19 mouse cellular contexts compared by ENCODE assay signal in genomic region chr7:75206671-75207070, GRCm38 (mm10).
"Had no signal": no experiment of that assay in that cellular context is flagged by ENCODE, and none has a peak within 500 bp of the region (broad histone marks: within the 10 kb centered on the region; RNA-seq: fewer than 3 reads in every experiment).

No protein-coding gene starts in this region.

- H3K9me3 ChIP-seq: limb, embryonic 10.5 days; limb, embryonic 13.5 days; liver, embryonic 13.5 days; midbrain, embryonic 15.5 days; neural tube, embryonic 12.5 days; neural tube, embryonic 15.5 days had no signal

- H3K9ac ChIP-seq: limb, embryonic 13.5 days; liver, embryonic 13.5 days; midbrain, embryonic 15.5 days; neural tube, embryonic 12.5 days; neural tube, embryonic 15.5 days had no signal

- H3K4me3 ChIP-seq: limb, embryonic 10.5 days; limb, embryonic 13.5 days; liver, embryonic 13.5 days; midbrain, embryonic 15.5 days; neural tube, embryonic 12.5 days; neural tube, embryonic 15.5 days had no signal

- ATAC-seq: midbrain, embryonic 15.5 days had no signal

- DNase-seq: kidney, adult 9 months; kidney, postnatal 14 days; kidney, postnatal 4 days; liver, embryonic 13.5 days; lung, adult 2 months; lung, postnatal 14 days; lung, postnatal 4 days; right cerebral cortex, adult 18-20 months; right cerebral cortex, postnatal 14 days; right cerebral cortex, postnatal 4 days; thymus, adult 2 months; thymus, postnatal 25 days had no signal

- H3K27ac ChIP-seq: limb, embryonic 10.5 days; limb, embryonic 13.5 days; liver, embryonic 13.5 days; midbrain, embryonic 15.5 days; neural tube, embryonic 12.5 days; neural tube, embryonic 15.5 days; stomach, postnatal 0 days had no signal

- H3K36me3 ChIP-seq: limb, embryonic 10.5 days; limb, embryonic 13.5 days; liver, embryonic 13.5 days; midbrain, embryonic 15.5 days; neural tube, embryonic 12.5 days; neural tube, embryonic 15.5 days had no signal

- H3K4me2 ChIP-seq: limb, embryonic 13.5 days; liver, embryonic 13.5 days; midbrain, embryonic 11.5 days; midbrain, embryonic 15.5 days; neural tube, embryonic 12.5 days; neural tube, embryonic 15.5 days had no signal

- H3K27me3 ChIP-seq: limb, embryonic 13.5 days; liver, embryonic 13.5 days; midbrain, embryonic 15.5 days; neural tube, embryonic 12.5 days; neural tube, embryonic 15.5 days had no signal

- H3K4me1 ChIP-seq: limb, embryonic 10.5 days; liver, embryonic 13.5 days; midbrain, embryonic 15.5 days had no signal
